Mouse (Mus musculus) heart, postnatal 0 days (tissue): ENCODE data around the gene Nr4a3. TPM values are rescaled to one million over a fixed set of nuclear protein-coding genes. Genes with fewer than 3 reads are reported as not detected.

ENCODE experiments used
- ATAC-seq: fragments of 200-750 bp; cut with Nextera tagmentation; 2 replicates; pipeline ENCODE4 v1.8.0; 2017; ENCODE audit warnings: low read depth, moderate number of reproducible peaks, moderate library complexity; ENCODE audit not compliant: insufficient read depth
- DNase-seq: peaks from one replicate; pipeline ENCODE4 v3.0.0-alpha.2; 2016; ENCODE audit warnings: low spot score
- H3K27ac ChIP-seq: fragments of 300-500 bp; sonication (generic); 2 replicates; pipeline ENCODE4 v1.5.1; 2014; ENCODE audit warnings: low read depth, mild to moderate bottlenecking
- H3K27me3 ChIP-seq: fragments of 300-500 bp; sonication (generic); 2 replicates; pipeline ENCODE4 v1.6.1; 2014; ENCODE audit warnings: low read length, mixed read lengths; ENCODE audit not compliant: control insufficient read depth, insufficient read depth
- H3K36me3 ChIP-seq: fragments of 300-500 bp; sonication (generic); replicated peaks from 2 replicates; pipeline ENCODE4 v1.6.1; 2014; ENCODE audit warnings: low read length, mixed read lengths; ENCODE audit not compliant: control insufficient read depth, insufficient read depth
- H3K4me1 ChIP-seq: fragments of 300-500 bp; sonication (generic); 2 replicates; pipeline ENCODE4 v1.6.1; 2014; ENCODE audit warnings: antibody characterized with exemption; ENCODE audit not compliant: control insufficient read depth, insufficient read depth
- H3K4me2 ChIP-seq: fragments of 300-500 bp; sonication (generic); 2 replicates; pipeline ENCODE4 v1.6.1; 2014; ENCODE audit warnings: low read depth, mild to moderate bottlenecking, low read length, moderate library complexity
- H3K4me3 ChIP-seq: fragments of 300-500 bp; sonication (generic); 2 replicates; pipeline ENCODE4 v1.5.1; 2014; ENCODE audit warnings: low read depth, low read length
- H3K9ac ChIP-seq: fragments of 300-500 bp; sonication (generic); replicated peaks from 2 replicates; pipeline ENCODE4 v1.6.1; 2014; ENCODE audit warnings: low read depth, low read length, mixed read lengths
- H3K9me3 ChIP-seq: fragments of 300-500 bp; sonication (generic); replicated peaks from 2 replicates; pipeline ENCODE4 v1.6.1; 2016; ENCODE audit warnings: low read length; ENCODE audit not compliant: control insufficient read depth
- CTCF ChIP-seq: IDR thresholded peaks from 2 replicates; pipeline ENCODE4 v1.5.1; 2016; ENCODE audit warnings: antibody characterized with exemption, control low read depth, low read depth
- EP300 ChIP-seq: IDR thresholded peaks from 2 replicates; pipeline ENCODE4 v1.6.1; 2016; ENCODE audit warnings: antibody characterized with exemption, low read depth
- WGBS: fragments of 180-500 bp; shearing (Covaris S2); extraction: QIAGEN DNeasy Blood & Tissue Kit; methylation state at CpG from one replicate; pipeline ENCODE4 v1.1.7; 2014; 5-methylcytosine and 5-hydroxymethylcytosine counted together
- polyA plus RNA-seq: library from polyadenylated mRNA; unstranded; fragments of >200 nt; fragmentation: Nextera tagmentation; extraction: Ambion mirVana; gene quantifications from 2 replicates; pipeline ENCODE4 v1.2.1, GENCODE M21; 2015
- total RNA-seq: library from RNA; depleted of rRNA; stranded (reverse); fragments of >200 nt; gene quantifications from 2 replicates; pipeline ENCODE4 v1.2.3, GENCODE M21; 2014; ENCODE audit warnings: low replicate concordance

Gene Nr4a3
- total and polyA plus RNA-seq, 2 experiments from 2014 or later = 0.30 to 5.3 TPM

DNA sequence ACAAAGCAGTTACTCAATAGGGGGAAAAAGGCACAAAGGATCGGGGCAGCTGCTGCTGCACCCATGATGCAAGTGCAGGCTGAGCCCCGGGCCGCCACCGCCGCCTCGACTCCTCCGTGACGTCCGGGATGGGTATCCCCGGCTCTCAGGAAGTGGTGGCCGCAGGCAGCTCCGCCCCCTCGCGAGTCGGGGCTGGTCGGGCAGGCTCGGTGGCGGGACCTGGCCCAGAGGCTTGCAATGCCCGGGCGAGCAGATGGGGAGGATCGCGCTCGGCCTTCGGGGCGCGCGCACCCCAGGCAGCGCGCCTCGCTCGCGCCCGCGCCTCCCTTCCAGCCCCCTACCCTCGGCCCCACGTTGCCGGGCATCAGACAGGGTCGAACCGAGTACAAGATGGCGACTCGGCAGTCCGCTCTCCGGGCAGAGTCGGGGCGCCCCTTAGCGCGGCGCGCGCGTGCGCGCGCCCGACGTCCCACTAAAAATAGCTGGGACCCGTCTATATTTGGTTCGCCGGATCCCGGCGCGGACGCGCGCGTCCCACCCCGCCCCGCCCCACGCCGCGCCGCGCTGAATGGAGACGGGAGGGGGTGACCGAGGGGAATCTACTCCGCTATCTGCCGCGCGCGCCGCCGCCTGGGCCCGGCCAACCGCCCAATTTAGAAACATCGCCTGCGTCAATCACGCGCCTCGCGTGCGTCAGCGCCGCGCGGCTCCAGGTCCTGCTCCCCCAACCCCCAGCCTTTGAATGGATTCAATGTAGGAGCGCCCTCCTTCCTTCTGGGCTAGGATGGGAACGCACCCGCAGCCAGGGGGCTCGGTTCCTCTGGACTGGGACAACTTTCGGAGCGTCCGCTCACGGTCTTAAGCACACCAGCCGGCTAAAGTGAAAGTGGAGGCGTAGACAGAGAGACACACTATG is 1.9 kb upstream of the Nr4a3 start:
- peak overlapping the region; percentile 98 for H3K27ac ChIP-seq
- H3K4me2 ChIP-seq = peak overlapping the region; percentile 100
- TF ChIP-seq EP300 (peak; percentile 97), CTCF (peak; percentile 68)
- WGBS = 0% methylated on average over 88 of the region's 105 CpGs
- H3K4me1 ChIP-seq = peaks cover 20% of the 10 kb centered on the region
- DNase-seq (peak; percentile 98), ATAC-seq (peak; percentile 88)
- peaks cover 9% of the 10 kb centered on the region for H3K27me3 ChIP-seq
- H3K9me3 ChIP-seq = no peaks in the 10 kb centered on the region
- H3K4me3 ChIP-seq = peak overlapping the region; percentile 71
- peak overlapping the region; percentile 76 for H3K9ac ChIP-seq
- no peaks in the 10 kb centered on the region for H3K36me3 ChIP-seq

- under 1% methylated on average over 11 of the region's 11 CpGs for WGBS
- Histone ChIP-seq H3K9ac (peak overlapping the region; percentile 58), H3K4me1 (peaks cover 23% of the 10 kb centered on the region), H3K9me3 (no peaks in the 10 kb centered on the region), H3K4me2 (peak overlapping the region; percentile 100), H3K4me3 (peak overlapping the region; percentile 71), H3K36me3 (no peaks in the 10 kb centered on the region), H3K27me3 (peaks cover 19% of the 10 kb centered on the region), H3K27ac (peak overlapping the region; percentile 98)
- peak; percentile 63 for DNase-seq
- TF ChIP-seq EP300 = no peak
- no peak for TF ChIP-seq CTCF
- ATAC-seq = no peak
Observed at GRCm38 (mm10) chr4:48044141-48044490, 837 bp upstream of the Nr4a3 start.

- peak overlapping the region; percentile 100 for H3K4me2 ChIP-seq
- DNase-seq = no peak
- H3K27me3 ChIP-seq = peaks cover 30% of the 10 kb centered on the region
- H3K4me1 ChIP-seq = peaks cover 23% of the 10 kb centered on the region
- H3K9me3 ChIP-seq = no peaks in the 10 kb centered on the region
- ATAC-seq = no peak
- peak overlapping the region; percentile 98 for H3K27ac ChIP-seq
- under 1% methylated on average over 40 of the region's 42 CpGs for WGBS
- peak overlapping the region; percentile 71 for H3K4me3 ChIP-seq
- H3K36me3 ChIP-seq = no peaks in the 10 kb centered on the region
- no peak for TF ChIP-seq EP300
- peak; percentile 18; the same call in 1 of the 2 replicates for TF ChIP-seq CTCF
- peak overlapping the region; percentile 58 for H3K9ac ChIP-seq
Observed at GRCm38 (mm10) chr4:48045281-48045720, 348 bp downstream of the Nr4a3 start.

- WGBS = under 1% methylated on average over 39 of the region's 39 CpGs
- DNase-seq = peak; percentile 35
- Histone ChIP-seq H3K4me3 (peak overlapping the region; percentile 71), H3K9me3 (no peaks in the 10 kb centered on the region), H3K9ac (peak overlapping the region; percentile 58; the same call in 1 of the 2 replicates), H3K27me3 (peaks cover 36% of the 10 kb centered on the region), H3K36me3 (no peaks in the 10 kb centered on the region), H3K27ac (peak overlapping the region; percentile 98; the same call in 1 of the 2 replicates), H3K4me1 (peaks cover 23% of the 10 kb centered on the region), H3K4me2 (peak overlapping the region; percentile 100)
- TF ChIP-seq CTCF (no peak), EP300 (no peak)
- ATAC-seq = no peak
Observed at GRCm38 (mm10) chr4:48045721-48046460, 938 bp downstream of the Nr4a3 start.

DNA sequence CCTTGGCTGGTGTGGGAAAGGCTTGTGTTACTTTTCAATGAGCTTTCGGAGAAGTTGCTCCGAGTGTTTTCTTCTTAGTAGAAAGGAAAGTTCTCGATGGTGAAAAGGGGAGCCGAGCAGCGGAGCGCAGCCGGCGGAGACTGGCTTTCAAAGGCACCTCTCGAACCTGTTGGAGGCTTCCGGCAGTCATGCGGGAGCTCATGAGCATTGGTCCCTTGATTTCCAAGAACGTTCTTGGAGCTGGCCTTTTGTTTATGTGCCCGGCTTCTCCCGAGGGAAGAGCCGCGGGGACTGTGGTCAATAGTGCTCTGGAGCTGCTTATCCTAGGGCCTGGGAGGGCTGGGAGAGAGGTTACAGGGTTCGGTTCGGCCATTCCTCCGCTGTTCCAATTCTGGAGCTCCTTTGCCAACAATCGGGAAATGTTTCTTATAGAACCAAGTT is 1.5 kb downstream of the Nr4a3 start:
- TF ChIP-seq CTCF = no peak
- TF ChIP-seq EP300 = no peak
- H3K4me3 ChIP-seq = peak overlapping the region; percentile 71
- H3K9ac ChIP-seq = peak overlapping the region; percentile 22; the same call in 1 of the 2 replicates
- no peak for ATAC-seq
- no peaks in the 10 kb centered on the region for H3K36me3 ChIP-seq
- DNase-seq = no peak
- WGBS = under 1% methylated on average over 20 of the region's 20 CpGs
- H3K4me2 ChIP-seq = peak overlapping the region; percentile 100
- no peaks in the 10 kb centered on the region for H3K9me3 ChIP-seq
- H3K4me1 ChIP-seq = peaks cover 24% of the 10 kb centered on the region
- H3K27ac ChIP-seq = no peak overlapping the region
- peaks cover 42% of the 10 kb centered on the region for H3K27me3 ChIP-seq
